Mouse (Mus musculus): ENCODE measurements around the gene 4930412O13Rik. TPM values are rescaled to one million over a fixed set of nuclear protein-coding genes. Genes with fewer than 3 reads are reported as not detected.

Gene 4930412O13Rik
- polyA plus RNA-seq, 1 experiment from 2014 or later = not detected

DNA sequence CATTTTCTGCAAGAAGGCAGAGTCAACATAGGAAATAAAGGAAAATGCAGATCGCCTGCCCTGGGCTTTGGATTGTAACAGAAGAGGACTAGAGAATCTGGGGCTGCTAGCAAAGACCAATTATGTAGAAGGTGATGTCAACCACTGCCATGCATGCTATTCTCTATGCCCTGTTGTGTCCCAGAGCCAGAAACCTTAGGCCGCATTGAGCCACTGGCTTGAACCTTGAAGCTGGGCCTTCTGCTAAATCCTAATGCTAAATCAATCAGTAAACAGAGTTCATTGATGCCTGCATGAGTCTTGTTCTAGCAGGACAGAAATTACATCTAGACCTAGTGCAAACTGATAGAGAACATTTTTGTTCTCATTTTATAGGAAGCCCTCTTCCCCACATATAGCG is 5.0 kb downstream of the 4930412O13Rik start:
- Histone ChIP-seq H3K36me3 (ENCODE audit: insufficient read depth) (no peaks in the 10 kb centered on the region), H3K4me1 (ENCODE audit: insufficient read depth) (peaks cover 6% of the 10 kb centered on the region; the same call in 1 of the 2 replicates), H3K27ac (ENCODE audit: low read depth) (no peak overlapping the region), H3K4me2 (no peak overlapping the region), H3K9me3 (ENCODE audit: low read depth, low read length) (no peaks in the 10 kb centered on the region), H3K4me3 (ENCODE audit: low read depth, low read length) (no peak overlapping the region), H3K27me3 (ENCODE audit: insufficient read depth, low read length) (peaks cover 96% of the 10 kb centered on the region), H3K9ac (no peak overlapping the region)
- no peak for ATAC-seq (ENCODE audit: insufficient read depth)
- 19% methylated on average over 3 of the region's 3 CpGs for WGBS
- TF ChIP-seq CTCF (IDR thresholded peaks at IDR 0.05; ENCODE audit: low read depth) = no peak
- DNase-seq = no peak

DNA sequence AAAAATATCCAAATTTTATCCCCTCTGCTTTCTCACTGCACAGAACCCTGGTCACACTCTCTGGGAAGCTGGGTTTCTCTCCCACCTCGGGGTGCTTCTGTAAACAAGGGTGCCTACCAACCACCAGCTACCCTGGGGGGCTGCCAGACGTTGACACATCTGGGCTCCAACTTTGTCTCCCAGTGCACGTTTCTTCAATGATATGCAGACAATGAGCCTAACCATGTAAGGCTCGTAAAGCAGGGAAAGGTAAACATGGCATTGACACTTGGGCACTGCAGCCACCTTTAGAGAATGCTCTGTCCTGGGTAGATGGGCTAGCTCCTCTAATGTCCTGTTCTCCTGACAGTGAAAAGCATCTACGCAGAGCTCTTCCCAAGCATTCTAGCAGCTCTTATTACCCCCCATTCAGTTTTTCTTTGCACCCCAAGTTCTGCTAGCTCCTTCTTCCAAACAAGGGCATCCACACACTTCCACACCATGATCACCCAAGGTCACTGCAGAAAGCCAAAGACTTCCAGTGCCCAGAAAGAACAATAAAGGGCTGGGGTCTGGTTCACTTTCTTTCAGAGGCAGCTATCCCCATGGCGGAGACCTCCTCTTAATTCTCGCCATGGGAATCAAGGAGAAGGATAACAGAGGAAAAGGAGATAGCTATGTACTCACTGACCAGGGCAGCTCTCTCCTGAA is 6.0 kb downstream of the 4930412O13Rik start:
- no peak overlapping the region for H3K27ac ChIP-seq (ENCODE audit: low read depth)
- no peaks in the 10 kb centered on the region for H3K36me3 ChIP-seq (ENCODE audit: insufficient read depth)
- H3K4me1 ChIP-seq (ENCODE audit: insufficient read depth) = no peaks in the 10 kb centered on the region
- ATAC-seq (ENCODE audit: insufficient read depth) (no peak), DNase-seq (no peak)
- WGBS = 2% methylated on average over 7 of the region's 7 CpGs
- H3K4me3 ChIP-seq (ENCODE audit: low read depth, low read length) = no peak overlapping the region
- H3K9me3 ChIP-seq (ENCODE audit: low read depth, low read length) = no peaks in the 10 kb centered on the region
- H3K9ac ChIP-seq = no peak overlapping the region
- TF ChIP-seq CTCF (IDR thresholded peaks at IDR 0.05; ENCODE audit: low read depth) = no peak
- H3K27me3 ChIP-seq (ENCODE audit: insufficient read depth, low read length) = peaks cover 93% of the 10 kb centered on the region
- no peak overlapping the region for H3K4me2 ChIP-seq

DNA sequence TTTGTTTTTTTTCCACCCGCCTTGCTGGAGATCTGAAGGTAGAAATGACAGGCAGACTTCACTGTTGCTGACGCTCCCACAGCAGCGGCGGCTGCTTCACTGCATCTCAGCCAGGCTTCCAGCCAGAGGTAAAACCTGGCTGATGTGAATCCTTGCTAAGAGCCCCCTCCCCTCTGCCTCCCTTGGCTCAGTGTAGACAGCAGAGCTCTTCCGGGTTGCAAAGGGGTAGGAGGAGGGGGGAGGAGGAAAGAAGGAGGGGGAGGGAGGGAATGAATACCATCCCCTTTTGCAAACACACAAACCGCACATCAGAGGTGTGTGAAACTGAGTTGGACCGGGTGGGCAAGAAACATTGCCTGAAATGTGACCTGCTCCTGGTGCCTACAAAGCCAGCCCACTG is 6.6 kb downstream of the 4930412O13Rik start:
- no peak overlapping the region for H3K9ac ChIP-seq
- ATAC-seq (ENCODE audit: insufficient read depth) = no peak
- no peak overlapping the region for H3K4me3 ChIP-seq (ENCODE audit: low read depth, low read length)
- no peak for TF ChIP-seq CTCF (IDR thresholded peaks at IDR 0.05; ENCODE audit: low read depth)
- H3K36me3 ChIP-seq (ENCODE audit: insufficient read depth) = no peaks in the 10 kb centered on the region
- no peak overlapping the region for H3K4me2 ChIP-seq
- 0% methylated on average over 7 of the region's 7 CpGs for WGBS
- DNase-seq = no peak
- H3K4me1 ChIP-seq (ENCODE audit: insufficient read depth) = no peaks in the 10 kb centered on the region
- no peaks in the 10 kb centered on the region for H3K9me3 ChIP-seq (ENCODE audit: low read depth, low read length)
- no peak overlapping the region for H3K27ac ChIP-seq (ENCODE audit: low read depth)
- peaks cover 93% of the 10 kb centered on the region for H3K27me3 ChIP-seq (ENCODE audit: insufficient read depth, low read length)

DNA sequence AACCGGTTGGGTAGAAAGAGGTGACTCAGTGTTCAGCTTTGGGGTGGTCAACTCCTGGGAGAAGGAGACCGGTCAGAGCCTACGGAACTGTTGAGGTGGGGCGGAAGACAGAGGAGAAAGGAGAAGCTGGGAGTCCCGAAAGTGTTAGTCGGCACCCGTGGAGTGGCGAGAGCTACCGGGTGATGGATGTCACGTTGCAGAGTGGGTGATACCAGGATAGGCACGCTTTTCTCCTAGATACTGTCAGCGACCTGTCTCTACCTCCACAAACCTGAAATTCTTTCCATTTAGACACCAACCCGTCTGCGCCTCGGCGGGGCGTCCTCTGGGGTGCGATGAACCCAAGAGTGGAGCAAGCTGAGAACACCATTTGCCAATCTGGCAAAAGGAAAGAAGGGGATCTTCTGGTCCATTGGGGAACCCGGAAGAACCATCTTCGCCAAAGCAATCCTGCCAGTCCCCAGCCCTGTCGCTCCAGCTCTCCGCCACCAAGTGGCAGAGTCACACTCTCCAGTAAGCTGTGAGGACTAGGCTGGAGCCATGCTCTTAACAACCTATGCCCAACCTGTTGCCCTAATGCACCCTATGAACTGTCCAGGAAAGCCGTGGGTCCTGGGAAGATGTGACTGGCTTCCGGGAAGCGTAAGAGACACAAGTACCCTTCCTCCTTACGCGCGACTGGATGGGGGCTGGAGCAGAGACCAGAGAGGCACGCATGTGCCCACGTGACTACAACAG is 8.0 kb downstream of the 4930412O13Rik start, which contains the start of gene 9230102O04Rik:
Gene 9230102O04Rik, minus strand, starts transcription at position 628 of the 738 bp plus-strand sequence.
- H3K27ac ChIP-seq (ENCODE audit: low read depth) = no peak within 1 kb of the TSS
- peak; percentile 68 for DNase-seq
- H3K4me2 ChIP-seq = peak within 1 kb of the TSS; percentile 49
- TF ChIP-seq CTCF (IDR thresholded peaks at IDR 0.05; ENCODE audit: low read depth) = peak; percentile 68
- H3K9ac ChIP-seq = no peak within 1 kb of the TSS
- no peaks in the 10 kb centered on the region for H3K4me1 ChIP-seq (ENCODE audit: insufficient read depth)
- peaks cover 93% of the 10 kb centered on the region for H3K27me3 ChIP-seq (ENCODE audit: insufficient read depth, low read length)
- H3K36me3 ChIP-seq (ENCODE audit: insufficient read depth) = no peaks in the 10 kb centered on the region
- ATAC-seq (ENCODE audit: insufficient read depth) = peak; percentile 80; the same call in 1 of the 2 replicates
- peak within 1 kb of the TSS; percentile 14; the same call in 1 of the 2 replicates for H3K4me3 ChIP-seq (ENCODE audit: low read depth, low read length)
- H3K9me3 ChIP-seq (ENCODE audit: low read depth, low read length) = no peaks in the 10 kb centered on the region
- under 1% methylated on average over 30 of the region's 30 CpGs for WGBS

DNA sequence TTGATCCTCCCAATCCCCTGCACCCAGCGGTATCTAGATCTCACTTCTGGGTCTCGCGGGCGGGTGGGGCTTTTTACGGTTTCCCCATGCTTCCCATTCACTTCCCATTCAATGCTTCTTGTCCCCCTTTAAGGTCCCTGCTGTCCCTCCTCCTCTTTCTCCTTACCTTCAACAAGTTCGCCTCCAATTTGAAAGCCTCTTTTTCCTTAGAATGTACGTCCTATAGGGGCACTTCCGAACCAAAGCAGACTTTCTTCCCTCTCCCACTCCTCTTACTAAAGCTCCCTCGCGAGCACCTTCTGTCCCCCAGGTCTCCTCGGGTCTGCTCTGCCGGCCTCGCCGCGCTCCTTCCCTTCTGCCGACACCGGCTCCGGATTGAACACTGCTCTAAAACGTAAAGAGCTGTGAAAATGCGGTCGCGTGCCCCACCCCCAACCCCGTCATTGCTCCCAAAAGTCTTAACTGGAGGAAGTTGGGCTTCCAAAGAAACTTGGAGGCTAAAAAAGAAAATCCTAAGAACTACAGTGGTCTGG is 8.7 kb downstream of the 4930412O13Rik start, which contains the start of gene Gata3:
Gene Gata3, minus strand, starts transcription at position 384 of the 533 bp plus-strand sequence.
- ATAC-seq (ENCODE audit: insufficient read depth) = no peak
- H3K9ac ChIP-seq = no peak within 1 kb of the TSS

DNA sequence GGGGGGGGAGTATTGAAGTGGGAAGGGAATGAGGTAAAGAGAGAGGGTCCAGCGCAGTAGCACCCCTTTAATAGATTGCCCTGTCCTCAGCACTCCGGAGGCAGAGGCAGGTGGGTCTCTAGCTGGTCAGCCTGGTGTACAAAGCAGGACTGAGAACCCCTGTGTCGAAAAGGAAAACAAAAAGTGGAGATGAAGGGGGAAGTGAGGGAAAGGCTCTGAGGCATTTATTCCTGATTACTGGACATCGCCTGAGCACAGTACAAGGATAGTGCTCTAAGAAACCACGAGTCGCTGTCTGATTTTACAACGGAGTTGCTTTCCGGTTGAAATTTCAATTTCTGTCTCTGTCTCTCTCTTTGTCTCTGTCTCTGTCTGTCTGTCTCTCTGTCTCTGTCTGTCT is 9.2 kb downstream of the 4930412O13Rik start:
- H3K27ac ChIP-seq (ENCODE audit: low read depth) = no peak overlapping the region
- H3K9ac ChIP-seq = no peak overlapping the region
- no peaks in the 10 kb centered on the region for H3K9me3 ChIP-seq (ENCODE audit: low read depth, low read length)
- H3K4me1 ChIP-seq (ENCODE audit: insufficient read depth) = no peaks in the 10 kb centered on the region
- TF ChIP-seq CTCF (IDR thresholded peaks at IDR 0.05; ENCODE audit: low read depth) = no peak
- peaks cover 93% of the 10 kb centered on the region for H3K27me3 ChIP-seq (ENCODE audit: insufficient read depth, low read length)
- no peak overlapping the region for H3K4me3 ChIP-seq (ENCODE audit: low read depth, low read length)
- 10% methylated on average over 8 of the region's 8 CpGs for WGBS
- H3K4me2 ChIP-seq = no peak overlapping the region
- no peak for DNase-seq
- H3K36me3 ChIP-seq (ENCODE audit: insufficient read depth) = no peaks in the 10 kb centered on the region
- no peak for ATAC-seq (ENCODE audit: insufficient read depth)

More for the DNA sequence above, 8.7 kb downstream of the 4930412O13Rik start, which contains the start of gene Gata3:
- no peak for TF ChIP-seq CTCF (IDR thresholded peaks at IDR 0.05; ENCODE audit: low read depth)
- Histone ChIP-seq H3K4me2 (peak within 1 kb of the TSS; percentile 49), H3K4me3 (ENCODE audit: low read depth, low read length) (peak within 1 kb of the TSS; percentile 14; the same call in 1 of the 2 replicates), H3K27ac (ENCODE audit: low read depth) (no peak within 1 kb of the TSS), H3K36me3 (ENCODE audit: insufficient read depth) (no peaks in the 10 kb centered on the region), H3K4me1 (ENCODE audit: insufficient read depth) (no peaks in the 10 kb centered on the region), H3K27me3 (ENCODE audit: insufficient read depth, low read length) (peaks cover 93% of the 10 kb centered on the region), H3K9me3 (ENCODE audit: low read depth, low read length) (no peaks in the 10 kb centered on the region)
- DNase-seq = no peak
- WGBS = 1% methylated on average over 23 of the region's 23 CpGs

DNA sequence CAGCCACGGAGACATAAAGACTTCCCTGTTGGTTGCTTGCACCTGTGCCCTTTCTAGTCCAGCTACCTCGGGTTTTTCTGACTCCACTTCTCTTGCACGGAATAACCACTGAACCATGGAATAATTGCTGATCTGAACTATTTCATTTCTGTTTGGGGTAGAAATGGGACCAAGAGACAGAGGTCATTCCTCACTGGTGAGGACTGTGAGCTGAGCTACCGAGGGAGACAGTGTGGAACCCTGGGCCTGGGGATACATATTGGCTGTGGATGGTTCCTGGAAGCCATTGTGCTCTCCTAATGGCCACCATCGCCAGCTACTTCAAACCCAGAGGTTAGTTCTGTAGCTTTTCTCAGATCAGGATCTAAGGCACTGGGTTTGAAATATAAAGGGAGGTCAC is 9.9 kb downstream of the 4930412O13Rik start:
- Histone ChIP-seq H3K9ac (no peak overlapping the region), H3K9me3 (ENCODE audit: low read depth, low read length) (no peaks in the 10 kb centered on the region), H3K4me3 (ENCODE audit: low read depth, low read length) (no peak overlapping the region), H3K27me3 (ENCODE audit: insufficient read depth, low read length) (peaks cover 93% of the 10 kb centered on the region), H3K4me1 (ENCODE audit: insufficient read depth) (no peaks in the 10 kb centered on the region), H3K4me2 (no peak overlapping the region), H3K27ac (ENCODE audit: low read depth) (no peak overlapping the region), H3K36me3 (ENCODE audit: insufficient read depth) (no peaks in the 10 kb centered on the region)
- TF ChIP-seq CTCF (IDR thresholded peaks at IDR 0.05; ENCODE audit: low read depth) = no peak
- DNase-seq = no peak
- WGBS = 4% methylated on average over 5 of the region's 5 CpGs
- no peak for ATAC-seq (ENCODE audit: insufficient read depth)
